Mouse (Mus musculus): ENCODE results near the gene Acox3. TPM values are rescaled to one million over a fixed set of nuclear protein-coding genes. Genes with fewer than 3 reads are reported as not detected.

The Acox3 gene
- total RNA-seq, 2 experiments from 2014 or later, result 24.9 to 29.6 TPM

DNA sequence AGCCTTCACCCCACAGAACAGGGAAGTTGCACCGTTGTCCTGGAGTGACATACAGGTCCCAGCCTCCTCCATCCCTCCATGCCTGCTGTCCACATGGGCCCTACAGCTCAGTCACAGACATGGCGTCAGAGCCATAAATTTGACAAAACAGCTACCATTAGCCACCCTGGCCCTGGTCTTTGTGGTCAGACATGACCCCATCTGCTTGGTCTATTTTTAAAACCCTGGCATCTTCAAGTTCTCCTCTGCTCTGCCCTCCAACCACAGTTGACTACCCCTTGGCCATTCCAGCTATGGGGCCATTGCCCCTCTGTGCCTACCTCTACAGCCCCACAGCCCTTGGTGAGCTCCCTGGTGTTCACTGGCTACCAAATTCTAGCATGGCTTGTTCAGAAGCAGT, 27.1 kb downstream of the Acox3 start:
- ATAC-seq (replicated peaks; ENCODE audit: poor library complexity), result no peak

DNA sequence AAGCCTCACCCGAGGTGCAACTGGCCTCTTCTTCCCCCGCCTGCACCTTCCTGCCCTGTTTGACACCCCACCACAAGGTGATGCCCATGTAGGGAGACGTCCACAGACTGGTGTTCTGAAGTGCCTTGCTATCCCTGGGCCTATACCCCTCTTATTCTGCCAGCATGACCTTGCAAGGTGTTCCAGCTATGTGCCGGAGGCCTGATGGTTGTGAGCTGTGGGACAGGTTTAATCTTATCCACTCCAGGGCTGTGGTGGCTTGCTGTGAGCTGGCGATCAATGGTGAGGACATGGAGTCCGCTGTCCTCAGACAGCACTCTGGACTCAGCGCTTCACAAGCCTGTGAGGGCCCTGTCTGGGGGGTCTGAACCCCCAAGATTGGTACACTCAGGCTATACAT, 27.5 kb downstream of the Acox3 start:
- ATAC-seq (replicated peaks; ENCODE audit: poor library complexity), result no peak

- ATAC-seq (replicated peaks; ENCODE audit: poor library complexity), result no peak
These were observed 28.3 kb downstream of the Acox3 start for GRCm38 (mm10) chr5:35611170-35611569.

DNA sequence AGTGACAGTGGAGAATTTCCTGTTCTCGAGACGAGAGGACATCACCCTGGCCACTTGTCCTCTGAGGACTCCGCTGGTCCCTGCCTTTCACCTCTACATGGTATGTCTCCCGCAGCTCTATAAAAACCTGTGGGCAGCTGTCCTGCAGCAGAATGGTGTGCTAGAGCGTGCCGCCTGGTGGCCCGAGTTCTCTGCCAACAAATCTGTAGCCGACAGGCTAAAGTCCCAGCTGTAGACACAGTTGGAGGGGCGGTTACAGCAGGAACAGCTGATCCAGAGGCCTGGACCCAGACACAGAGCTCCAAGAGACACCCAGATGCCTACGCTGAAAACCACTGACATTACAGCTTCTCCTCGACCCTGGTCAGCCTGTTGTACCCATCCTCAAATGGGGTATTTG, 29.1 kb downstream of the Acox3 start:
- no peak for ATAC-seq (replicated peaks; ENCODE audit: poor library complexity)

DNA sequence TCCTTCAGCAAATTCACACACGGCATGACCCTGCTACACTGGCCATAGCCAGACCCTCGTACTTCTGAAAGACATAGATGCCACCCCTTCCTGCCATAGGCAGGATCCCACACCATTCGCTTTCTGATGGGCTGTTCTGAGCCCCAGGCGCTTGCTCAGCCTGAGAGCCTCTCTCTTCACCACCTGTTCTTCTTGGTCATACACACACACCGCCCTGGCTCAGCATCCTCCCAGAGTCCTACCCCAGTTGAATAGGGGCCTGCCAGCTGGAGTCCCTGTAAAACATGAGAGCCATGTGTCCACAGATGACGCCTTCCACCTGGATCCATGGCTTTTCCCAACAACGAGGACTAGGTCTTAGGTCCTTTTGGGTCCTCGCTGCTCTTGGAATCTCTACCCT, 29.9 kb downstream of the Acox3 start:
- ATAC-seq (replicated peaks; ENCODE audit: poor library complexity), result no peak

GRCm38 (mm10) chr5:35616943-35617342, 34.1 kb downstream of the Acox3 start:
- ATAC-seq (replicated peaks; ENCODE audit: poor library complexity), result no peak

DNA sequence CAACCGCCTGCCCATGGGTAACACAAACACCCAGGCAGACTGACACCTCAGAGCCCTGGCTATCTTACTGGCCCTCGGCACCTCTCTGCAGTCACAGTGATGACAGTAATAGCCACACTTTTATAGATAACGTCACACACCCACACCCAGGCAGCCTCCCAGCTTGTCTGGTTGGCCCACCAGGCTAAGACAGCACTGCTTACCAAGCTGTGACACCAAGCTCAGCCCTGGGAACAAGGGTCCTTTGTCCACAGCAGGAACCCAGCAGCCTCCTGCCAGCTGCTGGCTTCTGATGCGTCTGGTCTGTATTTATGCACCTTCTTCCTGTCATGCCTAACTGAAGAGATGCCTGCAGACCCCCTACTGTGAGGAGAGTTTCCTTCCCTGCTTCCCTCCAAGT, 38.3 kb downstream of the Acox3 start:
- ATAC-seq (replicated peaks; ENCODE audit: poor library complexity), result no peak

DNA sequence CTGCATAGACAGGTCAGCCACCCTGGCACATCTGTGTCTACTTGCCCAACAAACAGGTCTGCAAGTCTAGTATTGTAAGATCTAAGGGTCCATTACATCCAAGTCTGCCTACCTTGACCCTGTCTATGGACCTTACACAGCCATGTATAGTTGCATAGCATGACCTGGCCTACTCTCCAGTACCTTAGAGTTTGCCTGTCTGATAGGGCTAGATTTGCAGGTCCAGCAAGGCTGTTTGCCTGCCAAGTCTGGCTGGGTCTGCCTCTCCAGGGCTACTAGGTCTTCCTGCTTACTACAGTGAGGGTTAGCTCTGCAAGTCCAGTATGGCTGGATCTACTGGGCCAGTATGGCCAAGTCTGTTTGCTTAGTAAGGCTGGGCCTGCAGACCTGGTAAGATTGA, 41.0 kb downstream of the Acox3 start:
- no peak for ATAC-seq (replicated peaks; ENCODE audit: poor library complexity)

GRCm38 (mm10) chr5:35624751-35625239, 42.0 kb downstream of the Acox3 start:
- ATAC-seq (replicated peaks; ENCODE audit: poor library complexity), result peak; percentile 58

DNA sequence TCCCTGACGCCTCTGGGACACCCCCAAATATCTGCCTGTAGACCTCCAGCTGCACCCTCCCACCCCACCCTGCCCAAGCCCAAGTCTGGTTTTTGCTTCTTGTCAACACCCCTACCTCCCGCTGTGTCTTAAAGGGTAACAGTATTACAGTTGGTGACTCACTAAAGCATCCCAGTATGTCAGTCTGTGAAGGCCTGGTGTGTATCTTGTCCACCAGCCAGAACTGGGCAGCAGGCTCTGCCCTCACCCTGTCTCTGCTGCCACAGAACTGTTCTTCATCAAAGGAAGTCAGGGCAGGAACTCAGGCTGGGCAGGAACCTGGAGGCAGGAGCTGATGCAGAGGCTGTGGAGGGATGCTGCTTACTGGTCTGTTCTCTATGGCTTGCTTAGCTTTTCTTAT, 43.6 kb downstream of the Acox3 start:
- ATAC-seq (replicated peaks; ENCODE audit: poor library complexity), result no peak

- no peak for ATAC-seq (replicated peaks; ENCODE audit: poor library complexity)
These were observed 44.5 kb downstream of the Acox3 start for GRCm38 (mm10) chr5:35627307-35627840.

- ATAC-seq (replicated peaks; ENCODE audit: poor library complexity), result no peak
These were observed 45.8 kb downstream of the Acox3 start for GRCm38 (mm10) chr5:35628685-35629084.

DNA sequence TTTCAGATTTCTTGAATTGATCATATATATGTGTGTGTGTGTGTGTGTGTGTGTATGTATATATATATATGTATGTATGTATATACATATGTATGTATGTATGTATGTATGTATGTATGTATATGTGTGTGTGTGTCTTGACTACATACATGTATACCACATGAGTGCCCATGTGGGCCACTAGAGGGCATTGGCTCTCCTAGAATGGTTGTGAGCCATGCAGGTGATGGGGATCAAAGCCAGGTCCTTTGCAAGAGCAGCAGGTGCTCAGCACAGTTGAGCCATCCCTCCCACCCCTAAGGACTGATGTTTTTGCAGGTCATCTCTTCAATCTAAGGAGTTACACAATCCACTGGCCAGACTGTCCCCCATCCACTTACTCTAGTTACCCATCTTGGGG, 46.5 kb downstream of the Acox3 start:
- ATAC-seq (replicated peaks; ENCODE audit: poor library complexity), result no peak

DNA sequence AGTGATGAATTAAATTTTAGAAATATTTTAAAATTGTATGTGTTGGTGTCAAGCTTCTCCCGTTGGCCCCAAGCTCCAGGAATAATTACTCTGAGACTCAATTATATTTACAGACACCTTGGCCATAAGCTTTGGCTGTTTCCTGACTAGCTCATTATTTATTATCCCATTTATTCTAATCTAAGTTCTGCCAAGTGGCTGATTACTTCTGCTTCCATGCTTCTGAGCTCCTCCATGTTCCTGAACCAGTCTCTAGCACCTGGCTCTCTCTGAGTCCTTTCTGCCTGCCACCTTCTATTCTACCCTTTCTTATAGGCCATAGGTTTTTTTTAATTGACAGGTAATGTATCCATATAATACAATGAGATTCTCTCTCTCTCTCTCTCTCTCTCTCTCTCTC, 47.9 kb downstream of the Acox3 start:
- ATAC-seq (replicated peaks; ENCODE audit: poor library complexity), result no peak

DNA sequence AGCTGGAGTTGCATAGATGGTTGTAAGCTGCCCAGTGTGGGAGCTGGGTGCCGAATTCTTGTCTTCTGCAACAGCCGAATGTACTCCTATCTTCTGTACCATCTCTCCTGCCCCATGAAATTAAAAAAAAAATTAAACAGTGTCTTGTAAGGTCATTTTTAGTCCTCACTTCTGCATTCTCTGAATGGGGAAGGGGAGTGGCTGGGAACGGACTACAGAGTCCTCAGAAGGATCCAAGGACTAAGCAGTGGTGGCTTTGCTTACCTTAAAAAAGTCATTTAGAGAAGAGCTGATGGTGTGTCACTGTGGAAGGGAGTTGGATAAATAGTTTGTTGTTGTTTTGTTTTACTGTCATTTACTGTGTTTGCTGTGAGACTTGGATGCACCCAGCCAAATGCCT, 48.4 kb downstream of the Acox3 start:
- peak; percentile 60 for ATAC-seq (replicated peaks; ENCODE audit: poor library complexity)

- no peak for ATAC-seq (replicated peaks; ENCODE audit: poor library complexity)
These were observed 48.9 kb downstream of the Acox3 start for GRCm38 (mm10) chr5:35631755-35632154.

DNA sequence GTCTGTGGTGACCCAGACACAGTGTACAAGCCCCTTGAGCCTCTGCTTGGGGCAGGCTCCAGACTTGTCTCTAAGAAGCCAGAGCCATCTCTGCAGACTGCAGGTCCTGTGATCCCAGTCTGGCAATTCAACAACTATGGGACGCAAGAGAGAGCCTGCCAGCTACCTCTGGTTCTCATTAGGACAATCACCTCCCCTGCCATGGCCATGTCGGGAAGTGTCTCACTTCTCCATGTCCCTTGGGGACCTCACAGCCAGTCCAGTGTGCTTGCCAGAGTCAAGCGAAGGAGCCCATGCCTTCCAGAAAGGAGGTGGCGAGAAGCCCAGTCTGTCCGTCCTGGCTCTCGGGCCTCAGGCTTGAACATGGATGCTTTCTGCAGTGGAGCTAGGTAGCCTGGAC, 50.0 kb downstream of the Acox3 start:
- no peak for ATAC-seq (replicated peaks; ENCODE audit: poor library complexity)

DNA sequence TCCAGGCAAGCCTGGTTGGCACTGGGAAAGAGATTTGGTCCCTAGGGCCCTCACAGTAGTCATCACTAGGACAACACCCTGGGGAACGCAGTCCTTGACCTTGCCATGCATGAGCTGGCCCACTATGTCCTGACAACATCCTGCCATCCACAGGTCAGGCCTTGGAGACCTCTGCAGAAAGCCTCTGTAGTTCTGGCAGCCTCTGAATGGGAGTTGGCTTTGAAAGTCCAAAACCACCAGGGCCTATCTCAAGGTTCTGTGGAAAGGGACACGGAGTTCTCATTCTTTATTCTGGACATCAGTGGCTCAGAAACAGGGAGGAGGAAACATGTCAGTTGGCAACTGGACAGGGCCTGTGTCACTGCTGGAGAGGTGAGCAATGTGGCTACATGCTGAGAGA, 53.2 kb downstream of the Acox3 start:
- no peak for ATAC-seq (replicated peaks; ENCODE audit: poor library complexity)

DNA sequence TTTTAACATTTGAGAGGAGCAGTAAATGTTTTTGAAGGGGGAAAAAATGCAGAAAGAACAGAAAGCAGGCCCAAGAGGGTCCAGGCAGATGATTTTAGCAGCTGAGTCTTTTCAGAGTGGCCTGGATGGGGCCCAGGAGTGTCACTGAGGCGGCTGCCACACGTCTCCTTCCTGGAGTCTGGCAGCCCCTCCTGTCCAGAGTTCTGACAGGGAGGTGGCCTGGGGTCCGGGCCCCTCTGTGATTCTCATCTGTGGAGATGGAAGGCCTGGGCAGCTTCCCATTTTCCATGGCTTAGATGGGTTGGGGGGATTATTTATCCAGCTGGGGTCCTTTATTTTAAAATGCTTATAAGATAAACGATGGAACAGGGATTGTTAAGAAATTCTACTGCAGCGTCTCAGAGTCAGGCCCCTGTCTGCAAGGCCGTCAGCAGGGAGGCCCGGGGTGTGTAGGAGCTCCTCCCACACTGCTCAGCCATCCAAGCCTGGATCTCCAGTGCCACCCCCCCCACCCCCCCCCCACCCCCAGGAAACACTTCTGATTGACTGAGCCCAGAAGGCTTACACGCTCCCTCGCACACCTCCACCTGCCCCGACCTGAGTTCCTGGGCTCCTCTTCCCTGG, 59.2 kb downstream of the Acox3 start:
- no peak for ATAC-seq (replicated peaks; ENCODE audit: poor library complexity)

DNA sequence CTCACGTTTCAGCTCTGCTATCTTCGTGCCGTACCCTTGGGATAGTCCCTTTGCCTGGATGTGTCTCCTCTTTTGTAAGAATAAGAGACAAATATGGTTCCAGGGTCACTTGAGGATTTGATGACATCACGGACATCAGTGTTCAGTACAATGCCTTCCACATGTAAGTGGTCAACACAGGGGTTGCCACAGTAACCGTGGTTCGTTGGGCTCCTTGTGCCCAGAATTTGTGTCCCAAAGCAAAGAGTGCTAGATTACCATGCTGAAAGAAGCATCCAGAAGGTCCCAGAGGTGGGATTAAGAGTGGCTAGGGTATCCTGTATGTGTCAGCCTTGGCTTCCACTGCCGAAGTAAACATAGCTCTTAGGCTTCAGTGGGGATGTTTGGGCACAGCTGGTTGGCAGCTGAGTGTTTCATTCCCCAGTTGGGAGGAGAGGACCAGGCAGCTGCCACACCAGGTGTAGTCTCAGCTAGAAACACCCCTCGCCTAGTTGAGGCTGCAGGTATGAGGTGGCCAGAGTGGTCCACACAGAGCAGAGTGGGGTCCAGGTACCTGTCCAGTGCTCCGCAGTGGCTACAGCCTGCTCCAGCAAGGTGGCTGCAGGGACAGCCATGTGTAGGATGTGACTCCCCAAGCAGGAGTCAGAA, 60.7 kb downstream of the Acox3 start:
- ATAC-seq (replicated peaks; ENCODE audit: poor library complexity), result no peak

DNA sequence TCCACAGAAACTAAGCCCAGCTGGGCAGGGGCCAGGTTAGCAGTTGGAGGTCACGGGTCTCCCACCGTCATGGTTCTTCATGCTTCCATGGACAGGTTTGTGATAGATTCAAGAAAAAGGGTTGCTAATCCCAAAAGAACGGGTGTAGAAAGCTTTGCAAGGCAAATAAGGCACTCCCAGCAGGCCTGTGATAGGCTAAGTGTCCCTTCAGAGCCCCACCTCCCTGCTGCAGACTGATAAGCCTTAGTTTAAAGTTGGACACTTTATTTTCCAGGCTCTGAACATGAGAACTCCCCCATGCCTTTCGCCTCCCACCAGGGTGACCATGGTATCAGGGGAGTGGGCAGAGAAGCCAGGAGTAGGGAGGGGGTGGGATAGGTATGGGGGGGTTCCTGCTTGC, 61.2 kb downstream of the Acox3 start:
- ATAC-seq (replicated peaks; ENCODE audit: poor library complexity), result no peak

DNA sequence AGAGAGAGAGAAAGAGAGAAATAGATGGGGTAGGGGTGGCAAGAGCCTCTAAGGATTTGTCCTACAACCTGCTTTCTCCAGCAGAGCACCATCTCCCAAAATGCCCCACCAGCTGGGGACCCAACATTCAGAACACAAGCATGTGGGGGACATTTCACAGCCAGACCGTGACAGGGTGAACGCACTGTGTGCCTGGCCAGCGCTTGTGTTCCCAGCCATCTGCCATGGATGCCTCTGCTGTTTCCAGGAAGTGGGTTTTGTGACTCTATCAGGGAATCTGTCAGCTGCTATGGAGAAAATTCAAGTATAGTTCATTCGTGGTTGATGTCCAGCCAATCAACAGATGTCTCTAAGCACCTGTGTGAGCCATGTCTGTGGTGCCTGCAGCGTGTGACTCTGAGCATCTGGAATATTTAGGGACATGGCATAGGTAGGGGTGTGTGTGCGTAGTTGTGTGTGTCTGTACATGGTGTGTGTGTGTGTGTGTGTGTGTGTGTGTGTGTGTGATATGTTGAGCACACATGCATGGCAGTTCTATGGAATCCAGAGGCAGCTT, 63.2 kb downstream of the Acox3 start:
- ATAC-seq (replicated peaks; ENCODE audit: poor library complexity), result no peak
